Mouse (Mus musculus): ENCODE results near the gene Olfr1410. TPM values are rescaled to one million over a fixed set of nuclear protein-coding genes. Genes with fewer than 3 reads are reported as not detected.

Olfr1410 gene
- polyA plus RNA-seq (2015; fragmentation: Nextera tagmentation; extraction: Ambion mirVana), result not detected in 2 replicates

- H3K4me3 ChIP-seq (replicated peaks), result no peak within 1 kb of the TSS
- no peaks in the 10 kb centered on the region for H3K36me3 ChIP-seq
- no peak within 1 kb of the TSS for H3K9ac ChIP-seq (replicated peaks)
- no peaks in the 10 kb centered on the region for H3K27me3 ChIP-seq
- H3K4me1 ChIP-seq (replicated peaks), result no peaks in the 10 kb centered on the region
- ATAC-seq, result no peak
- no peak within 1 kb of the TSS for H3K27ac ChIP-seq
- WGBS, result 94% methylated on average over 1 of the region's 1 CpGs
- H3K4me2 ChIP-seq (replicated peaks), result no peak within 1 kb of the TSS
- no peaks in the 10 kb centered on the region for H3K9me3 ChIP-seq
Observed at GRCm38 (mm10) chr1:92605482-92605881, at the start of gene Olfr1410. Olfr1410 (plus strand) TSS chr1:92605782.

- Histone ChIP-seq H3K4me1 (replicated peaks) (no peaks in the 10 kb centered on the region), H3K4me2 (replicated peaks) (no peak within 1 kb of the TSS), H3K27me3 (no peaks in the 10 kb centered on the region), H3K27ac (no peak within 1 kb of the TSS), H3K36me3 (no peaks in the 10 kb centered on the region), H3K4me3 (replicated peaks) (no peak within 1 kb of the TSS), H3K9me3 (no peaks in the 10 kb centered on the region), H3K9ac (replicated peaks) (no peak within 1 kb of the TSS)
- 85% methylated on average over 3 of the region's 3 CpGs for WGBS
- no peak for ATAC-seq
Observed at GRCm38 (mm10) chr1:92571022-92571421, 34.6 kb upstream of the Olfr1410 start, which contains the start of gene Olfr1413. Olfr1413 (plus strand) TSS chr1:92571322.

GRCm38 (mm10) chr1:92585479-92585878 is 20.1 kb upstream of the Olfr1410 start, which contains the start of gene Olfr1412:
Olfr1412 (plus strand) TSS chr1:92585779.
- Histone ChIP-seq H3K9me3 (no peaks in the 10 kb centered on the region), H3K4me2 (replicated peaks) (no peak within 1 kb of the TSS), H3K27me3 (no peaks in the 10 kb centered on the region), H3K4me1 (replicated peaks) (no peaks in the 10 kb centered on the region), H3K4me3 (replicated peaks) (no peak within 1 kb of the TSS), H3K9ac (replicated peaks) (no peak within 1 kb of the TSS), H3K36me3 (no peaks in the 10 kb centered on the region), H3K27ac (no peak within 1 kb of the TSS)
- ATAC-seq, result no peak
- 90% methylated on average over 2 of the region's 2 CpGs for WGBS

GRCm38 (mm10) chr1:92594111-92594510 is 11.5 kb upstream of the Olfr1410 start, which contains the start of gene Olfr1411:
Olfr1411 (plus strand) TSS chr1:92594411.
- H3K4me1 ChIP-seq (replicated peaks), result no peaks in the 10 kb centered on the region
- H3K4me2 ChIP-seq (replicated peaks), result no peak within 1 kb of the TSS
- no peak within 1 kb of the TSS for H3K9ac ChIP-seq (replicated peaks)
- ATAC-seq, result no peak
- H3K4me3 ChIP-seq (replicated peaks), result no peak within 1 kb of the TSS
- H3K36me3 ChIP-seq, result no peaks in the 10 kb centered on the region
- H3K9me3 ChIP-seq, result no peaks in the 10 kb centered on the region
- no peaks in the 10 kb centered on the region for H3K27me3 ChIP-seq
- no peak within 1 kb of the TSS for H3K27ac ChIP-seq

GRCm38 (mm10) chr1:92596019-92596418 is 9.6 kb upstream of the Olfr1410 start:
- Histone ChIP-seq H3K9me3 (no peaks in the 10 kb centered on the region), H3K9ac (replicated peaks) (no peak overlapping the region), H3K36me3 (no peaks in the 10 kb centered on the region), H3K4me3 (replicated peaks) (no peak overlapping the region), H3K27ac (no peak overlapping the region), H3K4me1 (replicated peaks) (no peaks in the 10 kb centered on the region), H3K4me2 (replicated peaks) (no peak overlapping the region), H3K27me3 (no peaks in the 10 kb centered on the region)
- ATAC-seq, result no peak
- 88% methylated on average over 3 of the region's 3 CpGs for WGBS

GRCm38 (mm10) chr1:92607711-92608110 is 2.1 kb downstream of the Olfr1410 start:
- H3K4me2 ChIP-seq (replicated peaks), result no peak overlapping the region
- 80% methylated on average over 4 of the region's 4 CpGs for WGBS
- no peaks in the 10 kb centered on the region for H3K4me1 ChIP-seq (replicated peaks)
- no peak overlapping the region for H3K27ac ChIP-seq
- ATAC-seq, result no peak
- no peaks in the 10 kb centered on the region for H3K9me3 ChIP-seq
- peaks cover 7% of the 10 kb centered on the region; the same call in 1 of the 2 replicates for H3K27me3 ChIP-seq
- H3K4me3 ChIP-seq (replicated peaks), result no peak overlapping the region
- no peak overlapping the region for H3K9ac ChIP-seq (replicated peaks)
- H3K36me3 ChIP-seq, result no peaks in the 10 kb centered on the region

- ATAC-seq, result no peak; the same call in 1 of the 2 replicates
- no peak overlapping the region for H3K4me3 ChIP-seq (replicated peaks)
Observed at GRCm38 (mm10) chr1:92611008-92611407, 5.4 kb downstream of the Olfr1410 start.

GRCm38 (mm10) chr1:92613175-92613574 is 7.6 kb downstream of the Olfr1410 start:
- Histone ChIP-seq H3K27ac (no peak overlapping the region), H3K4me2 (replicated peaks) (no peak overlapping the region), H3K9me3 (no peaks in the 10 kb centered on the region), H3K4me1 (replicated peaks) (peaks cover 7% of the 10 kb centered on the region; the same call in 1 of the 2 replicates), H3K36me3 (no peaks in the 10 kb centered on the region), H3K9ac (replicated peaks) (no peak overlapping the region), H3K4me3 (replicated peaks) (no peak overlapping the region), H3K27me3 (peaks cover 7% of the 10 kb centered on the region; the same call in 1 of the 2 replicates)
- WGBS, result 36% methylated on average over 4 of the region's 4 CpGs
- peak; percentile 55; the same call in 1 of the 2 replicates for ATAC-seq

More at GRCm38 (mm10) chr1:92611008-92611407, 5.4 kb downstream of the Olfr1410 start:
- Histone ChIP-seq H3K9ac (replicated peaks) (no peak overlapping the region), H3K27ac (no peak overlapping the region), H3K36me3 (no peaks in the 10 kb centered on the region), H3K27me3 (peaks cover 7% of the 10 kb centered on the region; the same call in 1 of the 2 replicates), H3K9me3 (no peaks in the 10 kb centered on the region), H3K4me2 (replicated peaks) (no peak overlapping the region), H3K4me1 (replicated peaks) (peaks cover 7% of the 10 kb centered on the region; the same call in 1 of the 2 replicates)
- WGBS, result 8% methylated on average over 5 of the region's 5 CpGs

GRCm38 (mm10) chr1:92614516-92614915 is 8.9 kb downstream of the Olfr1410 start:
- 11% methylated on average over 1 of the region's 1 CpGs for WGBS
- Histone ChIP-seq H3K9ac (replicated peaks) (no peak overlapping the region), H3K4me3 (replicated peaks) (no peak overlapping the region), H3K27ac (no peak overlapping the region), H3K4me1 (replicated peaks) (peaks cover 7% of the 10 kb centered on the region; the same call in 1 of the 2 replicates), H3K36me3 (no peaks in the 10 kb centered on the region), H3K9me3 (no peaks in the 10 kb centered on the region), H3K4me2 (replicated peaks) (no peak overlapping the region), H3K27me3 (peaks cover 7% of the 10 kb centered on the region; the same call in 1 of the 2 replicates)
- no peak for ATAC-seq

- H3K27ac ChIP-seq, result no peak overlapping the region
- H3K4me1 ChIP-seq (replicated peaks), result peaks cover 7% of the 10 kb centered on the region; the same call in 1 of the 2 replicates
- H3K36me3 ChIP-seq, result no peaks in the 10 kb centered on the region
- ATAC-seq, result no peak
- H3K27me3 ChIP-seq, result peaks cover 7% of the 10 kb centered on the region; the same call in 1 of the 2 replicates
- no peak overlapping the region for H3K4me3 ChIP-seq (replicated peaks)
- no peak overlapping the region for H3K4me2 ChIP-seq (replicated peaks)
- no peak overlapping the region for H3K9ac ChIP-seq (replicated peaks)
- 78% methylated on average over 1 of the region's 1 CpGs for WGBS
- no peaks in the 10 kb centered on the region for H3K9me3 ChIP-seq
Observed at GRCm38 (mm10) chr1:92616046-92616445, 10.5 kb downstream of the Olfr1410 start.

GRCm38 (mm10) chr1:92617488-92617887 is 11.9 kb downstream of the Olfr1410 start, which contains the start of gene Olfr12:
Olfr12 (plus strand) TSS chr1:92617788.
- no peak within 1 kb of the TSS for H3K9ac ChIP-seq (replicated peaks)
- no peaks in the 10 kb centered on the region for H3K36me3 ChIP-seq
- ATAC-seq, result no peak
- 65% methylated on average over 2 of the region's 2 CpGs for WGBS
- H3K4me2 ChIP-seq (replicated peaks), result no peak within 1 kb of the TSS
- H3K9me3 ChIP-seq, result no peaks in the 10 kb centered on the region
- no peak within 1 kb of the TSS for H3K4me3 ChIP-seq (replicated peaks)
- no peak within 1 kb of the TSS for H3K27ac ChIP-seq
- no peaks in the 10 kb centered on the region for H3K27me3 ChIP-seq
- peaks cover 7% of the 10 kb centered on the region; the same call in 1 of the 2 replicates for H3K4me1 ChIP-seq (replicated peaks)

GRCm38 (mm10) chr1:92618360-92618759 is 12.8 kb downstream of the Olfr1410 start:
- ATAC-seq, result no peak
- H3K4me3 ChIP-seq (replicated peaks), result no peak overlapping the region
- no peak overlapping the region for H3K9ac ChIP-seq (replicated peaks)
- H3K9me3 ChIP-seq, result no peaks in the 10 kb centered on the region
- H3K4me2 ChIP-seq (replicated peaks), result no peak overlapping the region
- peaks cover 3% of the 10 kb centered on the region; the same call in 1 of the 2 replicates for H3K4me1 ChIP-seq (replicated peaks)
- H3K27ac ChIP-seq, result no peak overlapping the region
- no peaks in the 10 kb centered on the region for H3K27me3 ChIP-seq
- H3K36me3 ChIP-seq, result no peaks in the 10 kb centered on the region
- WGBS, result 70% methylated on average over 4 of the region's 4 CpGs

GRCm38 (mm10) chr1:92628227-92628626 is 22.6 kb downstream of the Olfr1410 start:
- WGBS, result 75% methylated on average over 4 of the region's 4 CpGs
- no peak for ATAC-seq
- Histone ChIP-seq H3K9ac (replicated peaks) (no peak overlapping the region), H3K9me3 (no peaks in the 10 kb centered on the region), H3K4me2 (replicated peaks) (no peak overlapping the region), H3K27me3 (no peaks in the 10 kb centered on the region), H3K27ac (no peak overlapping the region), H3K4me1 (replicated peaks) (no peaks in the 10 kb centered on the region), H3K36me3 (no peaks in the 10 kb centered on the region), H3K4me3 (replicated peaks) (no peak overlapping the region)
